Mouse (Mus musculus) telencephalon, adult 2 months (tissue): ENCODE results near the gene Abca16.

Experiments
- DNase-seq: peaks from one replicate; pipeline ENCODE4 v3.0.0-alpha.2; 2011; ENCODE audit warnings: low read depth, low spot score

The Abca16 gene

GRCm38 (mm10) chr7:120409447-120409846 lies at the start of gene Abca16:
Abca16 (plus strand) TSS chr7:120409647.
- no peak for DNase-seq

GRCm38 (mm10) chr7:120361159-120361558 lies 48.3 kb upstream of the Abca16 start:
- DNase-seq: no peak

GRCm38 (mm10) chr7:120412391-120412790 lies 2.9 kb downstream of the Abca16 start:
- no peak for DNase-seq

- DNase-seq: no peak
Observed at GRCm38 (mm10) chr7:120426625-120427024, 17.2 kb downstream of the Abca16 start.

- DNase-seq: no peak
Observed at GRCm38 (mm10) chr7:120431464-120431863, 22.0 kb downstream of the Abca16 start.

- DNase-seq: no peak
Observed at GRCm38 (mm10) chr7:120503891-120504662, 94.6 kb downstream of the Abca16 start.

- no peak for DNase-seq
Observed at GRCm38 (mm10) chr7:120504663-120504979, 95.2 kb downstream of the Abca16 start.

GRCm38 (mm10) chr7:120534805-120535204 lies 125.4 kb downstream of the Abca16 start:
- no peak for DNase-seq

GRCm38 (mm10) chr7:120552479-120553180 lies 143.2 kb downstream of the Abca16 start:
- DNase-seq: peak; percentile 39

- no peak for DNase-seq
Observed at GRCm38 (mm10) chr7:120553181-120553551, 143.7 kb downstream of the Abca16 start.

- no peak for DNase-seq
Observed at GRCm38 (mm10) chr7:120567366-120567765, 157.9 kb downstream of the Abca16 start.

GRCm38 (mm10) chr7:120576520-120576919 lies 167.1 kb downstream of the Abca16 start:
- DNase-seq: no peak
